19 mouse cellular contexts compared by ENCODE assay signal in the genomic region with DNA sequence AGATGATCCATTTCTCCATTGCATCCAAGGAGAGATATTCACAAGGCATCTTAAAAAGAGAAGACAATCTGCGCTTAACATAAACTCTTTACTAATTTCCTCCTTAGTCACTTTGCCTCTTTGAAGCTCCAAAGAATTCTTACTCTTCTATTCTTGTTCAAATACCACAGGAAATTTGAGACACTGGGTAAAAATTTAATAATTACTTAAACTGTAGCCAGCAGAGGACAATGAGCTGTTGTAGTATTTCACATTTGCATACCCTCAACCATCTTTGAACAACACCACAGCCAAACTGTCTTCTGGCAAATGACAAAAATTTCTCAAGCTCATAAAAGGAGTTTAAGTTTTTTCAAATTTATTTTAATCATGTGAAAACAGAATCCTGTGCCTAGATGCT. TPM values are rescaled to one million over a fixed set of nuclear protein-coding genes. Genes with fewer than 3 reads are reported as not detected.
DNase-seq lines count a peak whose midpoint lies in the region; ATAC-seq and TF ChIP-seq lines count a peak whose summit lies in the region.
"Had no signal": no experiment of that assay in that cellular context is flagged by ENCODE, and none has a peak within 500 bp of the region (broad histone marks: within the 10 kb centered on the region; RNA-seq: fewer than 3 reads in every experiment).

No protein-coding gene starts in this region.

- CTCF ChIA-PET in Patski (lab: Charles Lee) = interaction anchor here (0.8 to 2.1 kb wide), 6 partner anchors 10 to 34 kb away, joined by 3 to 9 read pairs (median 4); no protein-coding TSS in a partner anchor

- no peaks in the 10 kb centered on the region for H3K27me3 ChIP-seq in Patski
- H3K27me3 ChIP-seq: CH12.LX had no signal

- TF ChIP-seq CTCF in Patski (IDR thresholded peaks at IDR 0.05) = no peak

- peak; percentile 41 for ATAC-seq in Patski
- ATAC-seq: activated CD4-positive, CD25-positive, alpha-beta regulatory T cell, adult 4 months; CD4-positive, CD25-positive, alpha-beta regulatory T cell, adult 4 months had no signal

- DNase-seq in Muller cell, postnatal 12 days (ENCODE audit: inconsistent ontology term) = peak; percentile 93
- peak; percentile 19 for DNase-seq in Patski (ENCODE audit: low read depth, low spot score)
- no peak for DNase-seq in gastrocnemius, postnatal 4 days (ENCODE audit: low spot score in 2 of 2)
- DNase-seq in spleen, postnatal 14 days (ENCODE audit: low spot score in 2 of 2) = no peak
- DNase-seq: adrenal gland, adult 2 months; adrenal gland, adult 8-10 months; adrenal gland, postnatal 10 days; adrenal gland, postnatal 14 days; adrenal gland, postnatal 25 days; adrenal gland, postnatal 36 days; B cell, adult 2 months; cerebellum, adult 11 months; cerebellum, adult 11-12 months; cerebellum, adult 18-20 months; cerebellum, adult 2 months; cerebellum, adult 8-10 months had no signal

- in situ Hi-C loops in Patski (cut with MboI; ENCODE audit: low pct_unique_long_range_greater_than_20kb) = no loop called here

- POLR2A ChIA-PET in Patski (lab: Charles Lee) = interaction anchor here (0.5 kb wide), 1 partner anchor 1826 kb away, joined by 4 read pairs; no protein-coding TSS in a partner anchor

RNA-seq across cellular contexts. Expression of gene Nckap1, which starts 33.3 kb away (rescaled TPM):
- polyA plus RNA-seq in Patski (2021) = 174 TPM
- total RNA-seq in gastrocnemius, postnatal 4 days (2021) = 10 to 100 TPM; 80.1 to 81.0 TPM

Comparison
In these comparisons a context has a peak if more than half of its experiments do, and no peak if none do; other contexts are left out.
1. DNase-seq: peak in Muller cell, postnatal 12 days (single experiment) and Patski (single experiment); none in gastrocnemius, postnatal 4 days (0 of 2) and spleen, postnatal 14 days (0 of 2).